Mouse (Mus musculus): ENCODE results near the gene Sptb. TPM values are rescaled to one million over a fixed set of nuclear protein-coding genes. Genes with fewer than 3 reads are reported as not detected.

The Sptb gene
- polyA plus RNA-seq, 1 experiment from 2014 or later: 58.9 TPM

- 74% methylated on average over 6 of the region's 6 CpGs for WGBS (ENCODE audit: insufficient replicate concordance)
- ATAC-seq (ENCODE audit: insufficient read depth): no peak
- H3K4me3 ChIP-seq (replicated peaks): no peak overlapping the region
- H3K27me3 ChIP-seq: peaks cover 10% of the 10 kb centered on the region
- H3K4me1 ChIP-seq (replicated peaks): peaks cover 25% of the 10 kb centered on the region
- no peak overlapping the region for H3K9ac ChIP-seq
- no peaks in the 10 kb centered on the region for H3K9me3 ChIP-seq (replicated peaks)
- H3K4me2 ChIP-seq: no peak overlapping the region
- H3K27ac ChIP-seq (replicated peaks): no peak overlapping the region
- H3K36me3 ChIP-seq (replicated peaks): peaks cover 46% of the 10 kb centered on the region
These were observed 137.0 kb downstream of the Sptb start for GRCm38 (mm10) chr12:76573381-76573780.

GRCm38 (mm10) chr12:76572261-76573251 is 137.8 kb downstream of the Sptb start:
- Histone ChIP-seq H3K4me1 (replicated peaks) (peaks cover 17% of the 10 kb centered on the region), H3K27me3 (peaks cover 10% of the 10 kb centered on the region), H3K4me2 (no peak overlapping the region), H3K9ac (no peak overlapping the region), H3K9me3 (replicated peaks) (no peaks in the 10 kb centered on the region), H3K27ac (replicated peaks) (no peak overlapping the region), H3K36me3 (replicated peaks) (peaks cover 41% of the 10 kb centered on the region), H3K4me3 (replicated peaks) (no peak overlapping the region)
- ATAC-seq (ENCODE audit: insufficient read depth): no peak
- WGBS (ENCODE audit: insufficient replicate concordance): 67% methylated on average over 27 of the region's 27 CpGs

GRCm38 (mm10) chr12:76571266-76571665 is 139.1 kb downstream of the Sptb start:
- H3K27ac ChIP-seq (replicated peaks): no peak overlapping the region
- H3K9me3 ChIP-seq (replicated peaks): no peaks in the 10 kb centered on the region
- H3K36me3 ChIP-seq (replicated peaks): peaks cover 44% of the 10 kb centered on the region
- peaks cover 8% of the 10 kb centered on the region; the same call in 1 of the 2 replicates for H3K27me3 ChIP-seq
- 73% methylated on average over 10 of the region's 10 CpGs for WGBS (ENCODE audit: insufficient replicate concordance)
- peaks cover 13% of the 10 kb centered on the region for H3K4me1 ChIP-seq (replicated peaks)
- H3K4me3 ChIP-seq (replicated peaks): no peak overlapping the region
- no peak overlapping the region for H3K9ac ChIP-seq
- ATAC-seq (ENCODE audit: insufficient read depth): no peak
- H3K4me2 ChIP-seq: no peak overlapping the region

GRCm38 (mm10) chr12:76570221-76570940 is 140.0 kb downstream of the Sptb start:
- 0 out of 2 replicates have a peak, but pooled peaks cover 5% of the 10 kb centered on the region for H3K4me1 ChIP-seq (replicated peaks)
- H3K4me2 ChIP-seq: no peak overlapping the region
- H3K27ac ChIP-seq (replicated peaks): no peak overlapping the region
- H3K4me3 ChIP-seq (replicated peaks): no peak overlapping the region
- no peak; the same call in 1 of the 2 replicates for ATAC-seq (ENCODE audit: insufficient read depth)
- no peaks in the 10 kb centered on the region for H3K9me3 ChIP-seq (replicated peaks)
- H3K36me3 ChIP-seq (replicated peaks): peaks cover 44% of the 10 kb centered on the region
- WGBS (ENCODE audit: insufficient replicate concordance): 61% methylated on average over 9 of the region's 9 CpGs
- 0 out of 2 replicates have a peak, but pooled peaks cover 4% of the 10 kb centered on the region for H3K27me3 ChIP-seq
- H3K9ac ChIP-seq: no peak overlapping the region

GRCm38 (mm10) chr12:76566284-76566683 is 144.1 kb downstream of the Sptb start:
- peaks cover 61% of the 10 kb centered on the region for H3K36me3 ChIP-seq (replicated peaks)
- H3K9ac ChIP-seq: no peak overlapping the region
- ATAC-seq (ENCODE audit: insufficient read depth): no peak
- H3K4me3 ChIP-seq (replicated peaks): no peak overlapping the region
- H3K9me3 ChIP-seq (replicated peaks): no peaks in the 10 kb centered on the region
- H3K4me2 ChIP-seq: no peak overlapping the region
- 0 out of 2 replicates have a peak, but pooled peaks cover 5% of the 10 kb centered on the region for H3K4me1 ChIP-seq (replicated peaks)
- no peak overlapping the region for H3K27ac ChIP-seq (replicated peaks)
- 75% methylated on average over 10 of the region's 10 CpGs for WGBS (ENCODE audit: insufficient replicate concordance)
- no peaks in the 10 kb centered on the region for H3K27me3 ChIP-seq

GRCm38 (mm10) chr12:76562196-76562595 is 148.2 kb downstream of the Sptb start:
- Histone ChIP-seq H3K9me3 (replicated peaks) (no peaks in the 10 kb centered on the region), H3K4me3 (replicated peaks) (no peak overlapping the region), H3K27ac (replicated peaks) (no peak overlapping the region), H3K36me3 (replicated peaks) (peaks cover 63% of the 10 kb centered on the region), H3K9ac (no peak overlapping the region), H3K4me2 (no peak overlapping the region), H3K4me1 (replicated peaks) (peaks cover 7% of the 10 kb centered on the region; the same call in 1 of the 2 replicates), H3K27me3 (no peaks in the 10 kb centered on the region)
- 44% methylated on average over 4 of the region's 4 CpGs for WGBS (ENCODE audit: insufficient replicate concordance)
- ATAC-seq (ENCODE audit: insufficient read depth): no peak

GRCm38 (mm10) chr12:76558206-76558605 is 152.1 kb downstream of the Sptb start:
- H3K36me3 ChIP-seq (replicated peaks): peaks cover 24% of the 10 kb centered on the region
- no peak overlapping the region for H3K9ac ChIP-seq
- no peak overlapping the region for H3K4me3 ChIP-seq (replicated peaks)
- WGBS (ENCODE audit: insufficient replicate concordance): 43% methylated on average over 5 of the region's 5 CpGs
- H3K27me3 ChIP-seq: no peaks in the 10 kb centered on the region
- no peak overlapping the region for H3K27ac ChIP-seq (replicated peaks)
- H3K9me3 ChIP-seq (replicated peaks): no peaks in the 10 kb centered on the region
- peaks cover 40% of the 10 kb centered on the region for H3K4me1 ChIP-seq (replicated peaks)
- no peak overlapping the region for H3K4me2 ChIP-seq
- peak; percentile 50 for ATAC-seq (ENCODE audit: insufficient read depth)

- Histone ChIP-seq H3K9me3 (replicated peaks) (no peaks in the 10 kb centered on the region), H3K27me3 (no peaks in the 10 kb centered on the region), H3K4me1 (replicated peaks) (peaks cover 53% of the 10 kb centered on the region), H3K36me3 (replicated peaks) (peaks cover 16% of the 10 kb centered on the region), H3K27ac (replicated peaks) (no peak overlapping the region), H3K4me2 (no peak overlapping the region), H3K4me3 (replicated peaks) (no peak overlapping the region), H3K9ac (no peak overlapping the region)
- no peak for ATAC-seq (ENCODE audit: insufficient read depth)
- WGBS (ENCODE audit: insufficient replicate concordance): 40% methylated on average over 6 of the region's 6 CpGs
These were observed 153.5 kb downstream of the Sptb start for GRCm38 (mm10) chr12:76556745-76557389.

- no peak for ATAC-seq (ENCODE audit: insufficient read depth)
- Histone ChIP-seq H3K27ac (replicated peaks) (no peak overlapping the region), H3K4me3 (replicated peaks) (no peak overlapping the region), H3K4me2 (no peak overlapping the region), H3K4me1 (replicated peaks) (peaks cover 58% of the 10 kb centered on the region), H3K27me3 (no peaks in the 10 kb centered on the region), H3K36me3 (replicated peaks) (peaks cover 12% of the 10 kb centered on the region), H3K9me3 (replicated peaks) (no peaks in the 10 kb centered on the region), H3K9ac (no peak overlapping the region)
- WGBS (ENCODE audit: insufficient replicate concordance): 66% methylated on average over 7 of the region's 7 CpGs
These were observed 154.2 kb downstream of the Sptb start for GRCm38 (mm10) chr12:76556187-76556586.

- WGBS (ENCODE audit: insufficient replicate concordance): 63% methylated on average over 3 of the region's 3 CpGs
- ATAC-seq (ENCODE audit: insufficient read depth): no peak
- no peak overlapping the region for H3K27ac ChIP-seq (replicated peaks)
These were observed 155.4 kb downstream of the Sptb start for GRCm38 (mm10) chr12:76554871-76555386.

More at GRCm38 (mm10) chr12:76554871-76555386, 155.4 kb downstream of the Sptb start:
- Histone ChIP-seq H3K4me2 (no peak overlapping the region), H3K36me3 (replicated peaks) (peaks cover 1% of the 10 kb centered on the region), H3K9me3 (replicated peaks) (no peaks in the 10 kb centered on the region), H3K9ac (no peak overlapping the region), H3K4me1 (replicated peaks) (peaks cover 60% of the 10 kb centered on the region), H3K27me3 (no peaks in the 10 kb centered on the region), H3K4me3 (replicated peaks) (no peak overlapping the region)

Data from liver, embryonic 15.5 days (tissue).